Mouse (Mus musculus) neural tube, embryonic 12.5 days (tissue): ENCODE measurements around the gene Fam72a. TPM values are rescaled to one million over a fixed set of nuclear protein-coding genes. Genes with fewer than 3 reads are reported as not detected.
"Not testable (repeated sequence)": the region's sequence is repeated elsewhere in the genome, so short reads cannot be mapped to it uniquely, and the experiment has no call there.

Source experiments
- ATAC-seq: fragments of 200-750 bp; cut with Nextera tagmentation; 2 replicates; pipeline ENCODE4 v1.8.0; 2017; ENCODE audit warnings: low read depth, mild to moderate bottlenecking, moderate TSS enrichment, moderate library complexity; ENCODE audit not compliant: low FRiP score
- H3K27ac ChIP-seq: fragments of 300-500 bp; sonication (generic); 2 replicates; pipeline ENCODE4 v1.5.1; 2016
- H3K27me3 ChIP-seq: fragments of 300-500 bp; sonication (generic); replicated peaks from 2 replicates; pipeline ENCODE4 v1.6.1; 2016; ENCODE audit warnings: mild to moderate bottlenecking
- H3K36me3 ChIP-seq: fragments of 300-500 bp; sonication (generic); 2 replicates; pipeline ENCODE4 v1.6.1; 2016; ENCODE audit warnings: mild to moderate bottlenecking
- H3K4me1 ChIP-seq: fragments of 300-500 bp; sonication (generic); 2 replicates; pipeline ENCODE4 v1.6.1; 2016
- H3K4me2 ChIP-seq: fragments of 300-500 bp; sonication (generic); replicated peaks from 2 replicates; pipeline ENCODE4 v1.6.1; 2016; ENCODE audit warnings: mild to moderate bottlenecking
- H3K4me3 ChIP-seq: fragments of 300-500 bp; sonication (generic); 2 replicates; pipeline ENCODE4 v1.5.1; 2016
- H3K9ac ChIP-seq: fragments of 300-500 bp; sonication (generic); 2 replicates; pipeline ENCODE4 v1.6.1; 2016; ENCODE audit warnings: mild to moderate bottlenecking
- H3K9me3 ChIP-seq: fragments of 300-500 bp; sonication (generic); 2 replicates; pipeline ENCODE4 v1.6.1; 2016; ENCODE audit warnings: mild to moderate bottlenecking
- WGBS: fragments of 180-500 bp; shearing (Covaris S2); methylation state at CpG from one replicate; pipeline ENCODE4 v1.1.7; 2016; 5-methylcytosine and 5-hydroxymethylcytosine counted together
- microRNA-seq: library from miRNA; unstranded; fragments of <30 nt; microRNA quantifications from one replicate; pipeline ENCODE4, GENCODE M21; 2017
- polyA plus RNA-seq: library from polyadenylated mRNA; unstranded; fragments of >200 nt; fragmentation: Nextera tagmentation; extraction: Ambion mirVana; gene quantifications from 2 replicates; pipeline ENCODE4 v1.2.1, GENCODE M21; 2016

Fam72a gene
- polyA plus RNA-seq, 1 experiment from 2014 or later = 2.4 TPM

GRCm38 (mm10) chr1:131562081-131562480, 34.4 kb downstream of the Fam72a start:
- Histone ChIP-seq H3K9me3 (no peaks in the 10 kb centered on the region), H3K4me1 (no peaks in the 10 kb centered on the region), H3K27ac (no peak overlapping the region), H3K9ac (no peak overlapping the region), H3K4me2 (no peak overlapping the region), H3K36me3 (no peaks in the 10 kb centered on the region), H3K4me3 (no peak overlapping the region), H3K27me3 (no peaks in the 10 kb centered on the region)
- ATAC-seq = no peak
- 92% methylated on average over 2 of the region's 2 CpGs for WGBS

GRCm38 (mm10) chr1:131566056-131566455, 38.4 kb downstream of the Fam72a start:
- H3K36me3 ChIP-seq, H3K27me3 ChIP-seq, H3K4me2 ChIP-seq, H3K9ac ChIP-seq, H3K9me3 ChIP-seq, H3K4me1 ChIP-seq, H3K27ac ChIP-seq, H3K4me3 ChIP-seq: not testable (repeated sequence)
- 35% methylated on average over 11 of the region's 11 CpGs for WGBS
- ATAC-seq = 0 out of 2 replicates have a peak, but pooled peaks have one; percentile 53

- 93% methylated on average over 6 of the region's 6 CpGs for WGBS
Measured at GRCm38 (mm10) chr1:131569721-131570120, 42.0 kb downstream of the Fam72a start.

GRCm38 (mm10) chr1:131570391-131570790, 42.7 kb downstream of the Fam72a start:
- Histone ChIP-seq H3K9me3 (no peaks in the 10 kb centered on the region), H3K27me3 (no peaks in the 10 kb centered on the region), H3K4me1 (no peaks in the 10 kb centered on the region), H3K4me3 (no peak overlapping the region), H3K27ac (no peak overlapping the region), H3K4me2 (no peak overlapping the region), H3K36me3 (no peaks in the 10 kb centered on the region), H3K9ac (no peak overlapping the region)
- 88% methylated on average over 4 of the region's 4 CpGs for WGBS
- no peak for ATAC-seq

More at GRCm38 (mm10) chr1:131569721-131570120, 42.0 kb downstream of the Fam72a start:
- Histone ChIP-seq H3K9ac (no peak overlapping the region), H3K27ac (no peak overlapping the region), H3K4me2 (no peak overlapping the region), H3K36me3 (no peaks in the 10 kb centered on the region), H3K4me3 (no peak overlapping the region), H3K9me3 (no peaks in the 10 kb centered on the region), H3K27me3 (no peaks in the 10 kb centered on the region), H3K4me1 (no peaks in the 10 kb centered on the region)
- ATAC-seq = no peak

- ATAC-seq = no peak
- Histone ChIP-seq H3K9me3 (no peaks in the 10 kb centered on the region), H3K27ac (no peak overlapping the region), H3K4me3 (no peak overlapping the region), H3K27me3 (no peaks in the 10 kb centered on the region), H3K36me3 (no peaks in the 10 kb centered on the region), H3K4me1 (no peaks in the 10 kb centered on the region), H3K9ac (no peak overlapping the region), H3K4me2 (no peak overlapping the region)
- whole genome bisulfite sequencing = 91% methylated on average over 14 of the region's 14 CpGs
Measured at GRCm38 (mm10) chr1:131573721-131574120, 46.0 kb downstream of the Fam72a start.

GRCm38 (mm10) chr1:131578943-131579680, 51.4 kb downstream of the Fam72a start:
- Histone ChIP-seq H3K4me2 (no peak overlapping the region), H3K4me1 (no peaks in the 10 kb centered on the region), H3K4me3 (no peak overlapping the region), H3K36me3 (no peaks in the 10 kb centered on the region), H3K27me3 (no peaks in the 10 kb centered on the region), H3K9ac (no peak overlapping the region), H3K9me3 (no peaks in the 10 kb centered on the region), H3K27ac (no peak overlapping the region)
- WGBS = 79% methylated on average over 17 of the region's 17 CpGs
- ATAC-seq = no peak

- H3K27ac ChIP-seq = no peak overlapping the region
- no peak overlapping the region for H3K9ac ChIP-seq
- no peak for ATAC-seq
- no peaks in the 10 kb centered on the region for H3K4me1 ChIP-seq
- 67% methylated on average over 4 of the region's 4 CpGs for WGBS
- H3K9me3 ChIP-seq = no peaks in the 10 kb centered on the region
- H3K4me3 ChIP-seq = no peak overlapping the region
- no peaks in the 10 kb centered on the region for H3K27me3 ChIP-seq
- no peak overlapping the region for H3K4me2 ChIP-seq
- H3K36me3 ChIP-seq = no peaks in the 10 kb centered on the region
Measured at GRCm38 (mm10) chr1:131580389-131580788, 52.7 kb downstream of the Fam72a start.

GRCm38 (mm10) chr1:131583598-131583997, 55.9 kb downstream of the Fam72a start:
- Histone ChIP-seq H3K4me1 (no peaks in the 10 kb centered on the region), H3K36me3 (no peaks in the 10 kb centered on the region), H3K27me3 (no peaks in the 10 kb centered on the region), H3K27ac (no peak overlapping the region), H3K9ac (no peak overlapping the region), H3K4me3 (no peak overlapping the region), H3K9me3 (no peaks in the 10 kb centered on the region), H3K4me2 (no peak overlapping the region)
- WGBS = 83% methylated on average over 3 of the region's 3 CpGs
- ATAC-seq = no peak

- no peaks in the 10 kb centered on the region for H3K4me1 ChIP-seq
- no peak overlapping the region for H3K4me2 ChIP-seq
- no peak overlapping the region for H3K4me3 ChIP-seq
- H3K36me3 ChIP-seq = no peaks in the 10 kb centered on the region
- WGBS = 86% methylated on average over 8 of the region's 8 CpGs
- no peaks in the 10 kb centered on the region for H3K9me3 ChIP-seq
- no peak for ATAC-seq
- H3K27ac ChIP-seq = no peak overlapping the region
- no peak overlapping the region for H3K9ac ChIP-seq
- no peaks in the 10 kb centered on the region for H3K27me3 ChIP-seq
Measured at GRCm38 (mm10) chr1:131586836-131587235, 59.1 kb downstream of the Fam72a start.

Small RNA genes within 50 kb of the gene (microRNA-seq; reads per million reads assigned to microRNA genes)
- not detected for gene Gm24273

Other genes starting within 250 kb of the Fam72a start
- gene Ikbke, start 248.3 kb upstream of the Fam72a start, polyA plus RNA-seq = 0.75 and 1.0 TPM in 2 replicates
- 13.5 and 14.2 TPM in 2 replicates for gene Srgap2, start 551 bp upstream of the Fam72a start, polyA plus RNA-seq
- not detected in 2 replicates for gene Avpr1b, start 71.3 kb downstream of the Fam72a start, polyA plus RNA-seq
- 0.11 and 0.18 TPM in 2 replicates for gene Ctse, start 110.4 kb downstream of the Fam72a start, polyA plus RNA-seq
- gene Rab7b, start 160.8 kb downstream of the Fam72a start, polyA plus RNA-seq = 1.3 TPM in 2 replicates
- gene Slc26a9, start 216.1 kb downstream of the Fam72a start, polyA plus RNA-seq = not detected in 2 replicates